Mouse (Mus musculus): Measurements from ENCODE around the gene Icam1. TPM values are rescaled to one million over a fixed set of nuclear protein-coding genes. Genes with fewer than 3 reads are reported as not detected.
A peak's percentile ranks its signal among the peaks of the same experiment; 100 is the strongest.
"Not testable (repeated sequence)": the region's sequence is repeated elsewhere in the genome, so short reads cannot be mapped to it uniquely, and the experiment has no call there.

Icam1 gene
- polyA plus RNA-seq, 1 experiment, result 372 TPM

DNA sequence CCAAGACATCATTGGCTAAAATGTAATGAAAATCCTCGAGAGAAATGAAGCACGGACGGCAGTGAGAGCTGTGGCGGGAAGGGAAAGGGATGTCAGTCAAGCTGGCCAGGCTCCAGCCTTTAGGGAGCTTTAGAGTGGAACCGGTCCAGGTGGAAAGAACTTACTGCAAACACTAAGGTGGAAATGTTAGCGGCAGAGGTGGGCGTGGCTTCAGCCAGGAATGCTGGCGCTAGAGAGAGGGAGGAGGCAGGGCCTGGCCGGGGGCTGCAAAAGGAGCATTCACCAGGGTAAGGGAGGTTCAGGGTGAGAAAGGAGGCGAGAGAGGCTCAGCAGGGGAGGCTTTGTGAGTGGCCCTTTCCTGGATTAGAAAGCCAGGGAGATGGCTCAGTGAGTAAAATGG is 24.9 kb upstream of the Icam1 start:
- peaks cover 3% of the 10 kb centered on the region; the same call in 1 of the 2 replicates for H3K4me1 ChIP-seq (ENCODE audit: control insufficient read depth, insufficient read depth, low read length)
- peak; percentile 67 for DNase-seq
- WGBS, result 15% methylated on average over 10 of the region's 10 CpGs

DNA sequence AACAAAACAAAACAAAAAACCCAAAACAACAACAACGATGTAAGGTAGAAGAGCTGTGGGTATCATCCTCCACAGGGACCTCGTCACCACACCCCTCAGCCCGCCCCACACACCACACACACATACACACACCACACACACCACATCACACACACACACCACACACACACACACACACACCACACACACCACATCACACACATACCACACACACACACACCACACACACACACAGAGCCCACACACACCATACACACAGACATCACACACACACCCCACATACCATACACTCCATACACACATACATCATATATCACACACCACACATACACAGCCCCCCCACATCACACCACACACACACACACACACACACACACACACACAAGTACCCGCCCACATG is 24.2 kb upstream of the Icam1 start:
- TF ChIP-seq CTCF (IDR thresholded peaks at IDR 0.05; ENCODE audit: insufficient read depth, low read length) (no peak), POLR2A (IDR thresholded peaks at IDR 0.05; ENCODE audit: borderline replicate concordance, extremely low read depth, low read depth, low read length) (no peak)
- peaks cover 3% of the 10 kb centered on the region; the same call in 1 of the 2 replicates for H3K4me1 ChIP-seq (ENCODE audit: control insufficient read depth, insufficient read depth, low read length)
- 94% methylated on average over 4 of the region's 4 CpGs for WGBS
- H3K4me3 ChIP-seq (replicated peaks; ENCODE audit: extremely low read depth, low read depth, low read length), result no peak overlapping the region
- DNase-seq, result no peak

More for the DNA sequence above, 24.9 kb upstream of the Icam1 start:
- H3K4me3 ChIP-seq (replicated peaks; ENCODE audit: extremely low read depth, low read depth, low read length), result no peak overlapping the region
- TF ChIP-seq CTCF (IDR thresholded peaks at IDR 0.05; ENCODE audit: insufficient read depth, low read length) (no peak), POLR2A (IDR thresholded peaks at IDR 0.05; ENCODE audit: borderline replicate concordance, extremely low read depth, low read depth, low read length) (no peak)

DNA sequence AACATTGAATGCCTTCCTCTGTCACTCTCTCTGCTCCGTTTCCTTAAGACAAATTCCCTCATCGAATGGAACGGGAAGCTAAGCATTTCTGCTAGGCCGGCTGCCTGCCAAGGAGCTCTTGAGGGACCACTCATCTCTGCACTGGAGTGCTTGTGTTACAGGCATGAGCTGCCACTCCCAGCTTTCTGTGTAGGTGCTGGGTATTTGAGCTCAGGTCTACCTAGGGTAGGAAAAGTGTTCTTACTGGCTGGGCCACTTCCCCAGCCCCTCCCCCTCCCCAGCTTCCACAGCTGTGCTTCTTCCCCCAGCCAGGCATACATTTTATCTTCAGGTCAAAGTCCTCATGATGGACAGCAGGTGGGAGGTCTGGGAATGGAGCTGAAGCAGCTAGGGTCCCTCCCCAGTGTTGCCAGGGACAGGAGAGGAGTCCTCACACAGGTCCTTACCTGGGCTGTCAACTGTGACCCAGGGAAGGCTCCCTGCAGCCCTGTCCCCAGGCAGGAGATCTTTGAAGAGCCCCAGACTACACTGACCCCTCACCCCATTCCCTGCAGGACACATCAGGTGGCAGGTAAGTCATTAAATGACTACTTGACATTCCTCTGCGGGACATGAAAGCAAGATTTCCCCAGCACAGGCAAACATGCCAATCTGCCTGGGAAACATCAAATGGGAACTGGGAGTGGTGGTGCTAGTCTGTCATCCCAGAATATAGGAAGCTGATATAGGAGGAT is 22.5 kb upstream of the Icam1 start:
- TF ChIP-seq POLR2A (IDR thresholded peaks at IDR 0.05; ENCODE audit: borderline replicate concordance, extremely low read depth, low read depth, low read length) (no peak), CTCF (IDR thresholded peaks at IDR 0.05; ENCODE audit: insufficient read depth, low read length) (no peak)
- H3K4me1 ChIP-seq (ENCODE audit: control insufficient read depth, insufficient read depth, low read length), result peaks cover 3% of the 10 kb centered on the region; the same call in 1 of the 2 replicates
- no peak overlapping the region for H3K4me3 ChIP-seq (replicated peaks; ENCODE audit: extremely low read depth, low read depth, low read length)
- WGBS, result 51% methylated on average over 5 of the region's 5 CpGs
- DNase-seq, result peak; percentile 85

GRCm38 (mm10) chr9:20995069-20995468 is 20.7 kb upstream of the Icam1 start:
- Histone ChIP-seq H3K4me3 (replicated peaks; ENCODE audit: extremely low read depth, low read depth, low read length) (no peak overlapping the region), H3K4me1 (ENCODE audit: control insufficient read depth, insufficient read depth, low read length) (peaks cover 3% of the 10 kb centered on the region; the same call in 1 of the 2 replicates)
- TF ChIP-seq POLR2A (IDR thresholded peaks at IDR 0.05; ENCODE audit: borderline replicate concordance, extremely low read depth, low read depth, low read length), result no peak
- DNase-seq, result no peak
- 66% methylated on average over 3 of the region's 3 CpGs for WGBS

GRCm38 (mm10) chr9:20997065-20997464 is 18.7 kb upstream of the Icam1 start:
- no peak for DNase-seq
- Histone ChIP-seq H3K4me3 (replicated peaks; ENCODE audit: extremely low read depth, low read depth, low read length) (no peak overlapping the region), H3K4me1 (ENCODE audit: control insufficient read depth, insufficient read depth, low read length) (no peaks in the 10 kb centered on the region; the same call in 1 of the 2 replicates)
- TF ChIP-seq CTCF (IDR thresholded peaks at IDR 0.05; ENCODE audit: insufficient read depth, low read length) (no peak), POLR2A (IDR thresholded peaks at IDR 0.05; ENCODE audit: borderline replicate concordance, extremely low read depth, low read depth, low read length) (no peak)
- WGBS, result 89% methylated on average over 8 of the region's 8 CpGs

GRCm38 (mm10) chr9:20998337-20998736 is 17.4 kb upstream of the Icam1 start:
- 52% methylated on average over 1 of the region's 1 CpGs for WGBS
- not testable (repeated sequence) for DNase-seq; H3K4me3 ChIP-seq (replicated peaks; ENCODE audit: extremely low read depth, low read depth, low read length); H3K4me1 ChIP-seq (ENCODE audit: control insufficient read depth, insufficient read depth, low read length)

DNA sequence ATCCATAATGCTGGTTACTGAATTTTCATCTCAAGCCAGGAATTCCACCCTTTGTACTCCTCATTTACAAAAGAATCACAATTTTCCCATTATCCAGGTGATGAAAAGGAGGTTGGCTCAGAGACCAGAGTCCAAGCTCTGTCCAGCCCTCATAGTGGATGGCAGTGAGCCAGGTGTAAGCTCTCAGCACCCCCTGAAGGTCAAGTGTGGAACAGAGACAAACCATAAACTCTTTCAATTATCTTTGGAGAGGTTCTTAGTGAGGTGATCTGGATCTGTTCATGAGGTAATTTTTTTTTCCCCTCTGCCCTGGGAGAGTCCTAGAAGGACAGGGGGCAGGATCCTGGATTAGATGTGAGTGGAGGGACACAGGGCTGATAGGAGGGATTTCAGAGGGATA is 15.0 kb upstream of the Icam1 start:
- TF ChIP-seq CTCF (IDR thresholded peaks at IDR 0.05; ENCODE audit: insufficient read depth, low read length) (peak; percentile 46; the same call in 1 of the 2 replicates), POLR2A (IDR thresholded peaks at IDR 0.05; ENCODE audit: borderline replicate concordance, extremely low read depth, low read depth, low read length) (no peak)
- no peak for DNase-seq
- Histone ChIP-seq H3K4me1 (ENCODE audit: control insufficient read depth, insufficient read depth, low read length) (no peaks in the 10 kb centered on the region), H3K4me3 (replicated peaks; ENCODE audit: extremely low read depth, low read depth, low read length) (no peak overlapping the region)

DNA sequence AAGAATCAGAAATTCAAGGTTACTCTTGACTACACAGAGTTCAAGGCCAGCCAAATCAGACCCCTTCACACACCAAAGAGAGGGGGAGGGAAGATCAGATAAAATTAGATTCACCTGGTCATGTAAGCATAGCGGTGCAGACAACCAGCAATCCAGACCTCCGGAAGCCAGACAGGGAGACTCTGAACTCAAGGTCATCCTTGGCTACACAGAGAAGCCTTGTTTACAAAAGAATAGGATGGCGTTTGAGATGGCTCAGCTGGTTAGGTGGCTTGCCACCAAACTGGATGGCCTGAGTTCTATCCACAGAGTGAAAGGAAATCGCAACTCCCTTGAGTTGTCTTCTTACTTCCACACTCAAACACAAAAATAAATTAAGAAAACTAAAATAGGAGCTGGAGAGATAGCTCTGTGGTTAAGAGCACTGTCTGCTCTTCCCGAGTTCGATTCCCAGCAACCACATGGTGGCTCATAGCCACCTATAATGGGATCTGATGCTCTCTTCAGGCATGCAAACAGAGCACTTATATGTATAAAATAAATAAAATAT is 14.1 kb upstream of the Icam1 start:
- TF ChIP-seq POLR2A (IDR thresholded peaks at IDR 0.05; ENCODE audit: borderline replicate concordance, extremely low read depth, low read depth, low read length) (no peak), CTCF (IDR thresholded peaks at IDR 0.05; ENCODE audit: insufficient read depth, low read length) (no peak)
- Histone ChIP-seq H3K4me1 (ENCODE audit: control insufficient read depth, insufficient read depth, low read length) (no peaks in the 10 kb centered on the region), H3K4me3 (replicated peaks; ENCODE audit: extremely low read depth, low read depth, low read length) (no peak overlapping the region)
- no peak for DNase-seq
- 50% methylated on average over 6 of the region's 6 CpGs for WGBS

GRCm38 (mm10) chr9:21002270-21002626 is 13.5 kb upstream of the Icam1 start:
- no peak for TF ChIP-seq POLR2A (IDR thresholded peaks at IDR 0.05; ENCODE audit: borderline replicate concordance, extremely low read depth, low read depth, low read length)
- no peak for TF ChIP-seq CTCF (IDR thresholded peaks at IDR 0.05; ENCODE audit: insufficient read depth, low read length)
- peak overlapping the region; percentile 79 for H3K4me3 ChIP-seq (replicated peaks; ENCODE audit: extremely low read depth, low read depth, low read length)
- 7% methylated on average over 7 of the region's 7 CpGs for WGBS
- H3K4me1 ChIP-seq (ENCODE audit: control insufficient read depth, insufficient read depth, low read length), result no peaks in the 10 kb centered on the region
- no peak for DNase-seq
